Mouse (Mus musculus): Measurements from ENCODE around the gene Pknox1. TPM values are rescaled to one million over a fixed set of nuclear protein-coding genes. Genes with fewer than 3 reads are reported as not detected.

Gene Pknox1
- polyA plus RNA-seq, 1 experiment from 2014 or later, result 27.8 TPM

- Histone ChIP-seq H3K36me3 (peaks cover 40% of the 10 kb centered on the region), H3K4me1 (peaks cover 26% of the 10 kb centered on the region), H3K9me3 (no peaks in the 10 kb centered on the region), H3K4me2 (peak overlapping the region; percentile 80; the same call in 1 of the 2 replicates), H3K27ac (no peak overlapping the region), H3K27me3 (no peaks in the 10 kb centered on the region), H3K9ac (peak overlapping the region; percentile 98; the same call in 1 of the 2 replicates), H3K4me3 (no peak overlapping the region)
- no peak for ATAC-seq (ENCODE audit: insufficient number of reproducible peaks, insufficient read depth, low FRiP score, low TSS enrichment, low read depth)
- 83% methylated on average over 5 of the region's 5 CpGs for WGBS
These were observed 92.1 kb downstream of the Pknox1 start for GRCm38 (mm10) chr17:31656682-31657081.

Small RNA genes within 50 kb of the gene (microRNA-seq; reads per million reads assigned to microRNA genes)
- gene Gm24970, result not detected

Other genes with a start within 250 kb of the Pknox1 start
- gene Pde9a, start 178.5 kb upstream of the Pknox1 start, polyA plus RNA-seq (2015; fragmentation: Nextera tagmentation; extraction: Ambion mirVana), result 21.9 and 25.1 TPM in 2 replicates
- gene Wdr4, start 44.8 kb upstream of the Pknox1 start, polyA plus RNA-seq (2015; fragmentation: Nextera tagmentation; extraction: Ambion mirVana), result 35.7 and 39.0 TPM in 2 replicates
- gene Ndufv3, start 44.6 kb upstream of the Pknox1 start, polyA plus RNA-seq (2015; fragmentation: Nextera tagmentation; extraction: Ambion mirVana), result 237 and 238 TPM in 2 replicates
- 2.9 and 4.3 TPM in 2 replicates for gene Cbs, start 72.5 kb downstream of the Pknox1 start, polyA plus RNA-seq (2015; fragmentation: Nextera tagmentation; extraction: Ambion mirVana)
- 349 and 362 TPM in 2 replicates for gene U2af1, start 94.2 kb downstream of the Pknox1 start, polyA plus RNA-seq (2015; fragmentation: Nextera tagmentation; extraction: Ambion mirVana)
- gene Cryaa, start 113.1 kb downstream of the Pknox1 start, polyA plus RNA-seq (2015; fragmentation: Nextera tagmentation; extraction: Ambion mirVana), result 1.9 TPM in 1 of 2 replicates, not detected in the other

All from embryonic facial prominence, embryonic 13.5 days (tissue).